Mouse (Mus musculus) left cerebral cortex, adult 9 months (tissue): Measurements from ENCODE around the gene Raet1e.
"Not testable (repeated sequence)": the region's sequence is repeated elsewhere in the genome, so short reads cannot be mapped to it uniquely, and the experiment has no call there.

Experiments
- DNase-seq, 2 experiments: peaks; one replicate each; pipeline ENCODE4 v3.0.0; 2022; ENCODE audit warnings: low spot score in 2 of 2

Raet1e gene

GRCm38 (mm10) chr10:22158310-22158999 lies at the start of gene Raet1e, which contains the start of gene H60b:
TSS of gene Raet1e (plus strand) at chr10:22158569.
TSS of gene H60b (plus strand) at chr10:22158586.
- not testable (repeated sequence) for DNase-seq

- DNase-seq = peak in 1 of 2 experiments; percentile 71
Measured at GRCm38 (mm10) chr10:22140665-22141280, 17.6 kb upstream of the Raet1e start.

GRCm38 (mm10) chr10:22142194-22142593 lies 16.2 kb upstream of the Raet1e start:
- not testable (repeated sequence) for DNase-seq

- DNase-seq = no peak
Measured at GRCm38 (mm10) chr10:22142926-22143325, 15.4 kb upstream of the Raet1e start.

- peak in 1 of 2 experiments; percentile 36 for DNase-seq
Measured at GRCm38 (mm10) chr10:22148441-22149072, 9.8 kb upstream of the Raet1e start.

GRCm38 (mm10) chr10:22149073-22149690 lies 9.2 kb upstream of the Raet1e start, which contains the start of gene E030030I06Rik:
TSS of gene E030030I06Rik (minus strand) at chr10:22149270.
- DNase-seq = no peak

- no peak for DNase-seq
Measured at GRCm38 (mm10) chr10:22149691-22150465, 8.5 kb upstream of the Raet1e start.

GRCm38 (mm10) chr10:22150593-22150992 lies 7.8 kb upstream of the Raet1e start:
- no peak for DNase-seq

- not testable (repeated sequence) for DNase-seq
Measured at GRCm38 (mm10) chr10:22151056-22151862, 7.1 kb upstream of the Raet1e start.

GRCm38 (mm10) chr10:22151863-22152640 lies 6.3 kb upstream of the Raet1e start:
- DNase-seq = not testable (repeated sequence)

- not testable (repeated sequence) for DNase-seq
Measured at GRCm38 (mm10) chr10:22153147-22153690, 5.2 kb upstream of the Raet1e start.

- not testable (repeated sequence) for DNase-seq
Measured at GRCm38 (mm10) chr10:22154127-22154526, 4.2 kb upstream of the Raet1e start.

GRCm38 (mm10) chr10:22154871-22155799 lies 3.2 kb upstream of the Raet1e start:
- no peak for DNase-seq

- no peak for DNase-seq
Measured at GRCm38 (mm10) chr10:22159131-22159561, 777 bp downstream of the Raet1e start.

GRCm38 (mm10) chr10:22159581-22160140 lies 1.3 kb downstream of the Raet1e start:
- no peak for DNase-seq

GRCm38 (mm10) chr10:22163279-22163678 lies 4.9 kb downstream of the Raet1e start:
- DNase-seq = not testable (repeated sequence)

GRCm38 (mm10) chr10:22163705-22164583 lies 5.6 kb downstream of the Raet1e start:
- peak in 1 of 2 experiments; percentile 74 for DNase-seq
